Mouse (Mus musculus) Muller cell, postnatal 12 days (primary cell): ENCODE data around the gene Phgr1.

Experiments
- DNase-seq: peaks from one replicate; pipeline ENCODE4 v3.0.0-alpha.2; 2015; ENCODE audit errors: inconsistent ontology term

Gene Phgr1

GRCm38 (mm10) chr2:118779065-118779464 lies 6.5 kb downstream of the Phgr1 start:
- DNase-seq: no peak

GRCm38 (mm10) chr2:118779504-118780480 lies 7.2 kb downstream of the Phgr1 start, which contains the start of gene Disp2:
Gene Disp2 (plus strand): TSS chr2:118779719.
- peak; percentile 95 for DNase-seq

DNA sequence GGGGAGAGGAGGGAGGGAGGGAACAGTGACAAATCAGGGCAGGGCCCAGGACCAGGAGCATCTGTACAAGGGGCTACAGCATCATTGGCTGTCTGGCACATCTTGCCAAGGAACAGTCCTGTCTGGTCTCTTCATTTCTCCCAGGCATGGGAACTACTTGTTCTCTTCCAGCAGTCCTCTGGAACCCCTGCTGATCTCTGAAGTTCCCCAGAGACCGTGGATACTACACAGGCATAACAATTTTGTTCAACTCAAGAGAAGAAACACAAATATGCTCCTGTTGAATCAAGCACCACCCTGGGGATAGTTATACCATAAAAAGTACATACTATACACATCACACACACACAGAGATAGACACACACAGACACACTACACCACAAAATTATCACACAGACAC lies 8.5 kb downstream of the Phgr1 start:
- DNase-seq: no peak

DNA sequence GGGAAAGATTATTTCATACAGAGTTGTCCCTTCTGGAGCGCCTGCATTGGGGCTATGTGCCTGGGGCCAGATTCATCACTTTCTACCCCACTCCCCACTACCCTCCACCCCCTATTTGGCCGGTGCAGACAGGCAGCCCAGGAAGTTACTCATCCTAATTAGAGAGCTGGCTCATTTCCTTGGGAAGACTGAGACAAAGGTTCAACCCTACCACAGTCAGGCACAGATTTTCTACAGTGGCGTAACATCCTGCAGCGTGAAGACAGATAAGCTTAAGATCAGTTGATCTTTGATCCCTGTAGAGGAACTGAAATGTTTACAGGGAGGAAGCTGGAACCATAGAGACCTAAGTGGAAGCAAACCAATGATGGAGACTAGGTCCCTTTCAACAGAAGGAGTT lies 9.7 kb downstream of the Phgr1 start:
- DNase-seq: peak; percentile 50

- DNase-seq: no peak
These were observed 10.5 kb downstream of the Phgr1 start for GRCm38 (mm10) chr2:118783093-118783492.

GRCm38 (mm10) chr2:118783663-118784062 lies 11.1 kb downstream of the Phgr1 start:
- no peak for DNase-seq

DNA sequence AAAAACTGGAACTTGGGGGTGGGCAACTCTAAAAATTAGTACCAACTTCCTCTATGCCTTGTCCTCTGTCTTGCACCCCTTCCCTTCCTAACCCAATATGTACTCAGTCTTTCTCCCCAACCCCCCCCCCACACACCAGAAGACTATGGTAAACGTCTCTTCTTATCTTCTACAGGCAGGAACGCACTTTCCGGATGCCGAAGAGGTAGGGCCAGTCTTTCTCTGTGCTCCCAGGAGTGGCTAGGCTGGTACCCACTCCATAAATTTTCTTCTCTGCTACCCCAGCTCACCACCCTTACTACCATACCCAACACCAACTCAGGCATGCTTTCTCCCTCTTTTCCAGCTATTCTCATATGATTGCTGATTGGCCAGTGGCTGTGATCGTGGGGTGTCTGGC lies 14.0 kb downstream of the Phgr1 start:
- DNase-seq: no peak

GRCm38 (mm10) chr2:118789501-118789900 lies 16.9 kb downstream of the Phgr1 start:
- no peak for DNase-seq

- DNase-seq: no peak
These were observed 17.6 kb downstream of the Phgr1 start for GRCm38 (mm10) chr2:118790221-118790550.

DNA sequence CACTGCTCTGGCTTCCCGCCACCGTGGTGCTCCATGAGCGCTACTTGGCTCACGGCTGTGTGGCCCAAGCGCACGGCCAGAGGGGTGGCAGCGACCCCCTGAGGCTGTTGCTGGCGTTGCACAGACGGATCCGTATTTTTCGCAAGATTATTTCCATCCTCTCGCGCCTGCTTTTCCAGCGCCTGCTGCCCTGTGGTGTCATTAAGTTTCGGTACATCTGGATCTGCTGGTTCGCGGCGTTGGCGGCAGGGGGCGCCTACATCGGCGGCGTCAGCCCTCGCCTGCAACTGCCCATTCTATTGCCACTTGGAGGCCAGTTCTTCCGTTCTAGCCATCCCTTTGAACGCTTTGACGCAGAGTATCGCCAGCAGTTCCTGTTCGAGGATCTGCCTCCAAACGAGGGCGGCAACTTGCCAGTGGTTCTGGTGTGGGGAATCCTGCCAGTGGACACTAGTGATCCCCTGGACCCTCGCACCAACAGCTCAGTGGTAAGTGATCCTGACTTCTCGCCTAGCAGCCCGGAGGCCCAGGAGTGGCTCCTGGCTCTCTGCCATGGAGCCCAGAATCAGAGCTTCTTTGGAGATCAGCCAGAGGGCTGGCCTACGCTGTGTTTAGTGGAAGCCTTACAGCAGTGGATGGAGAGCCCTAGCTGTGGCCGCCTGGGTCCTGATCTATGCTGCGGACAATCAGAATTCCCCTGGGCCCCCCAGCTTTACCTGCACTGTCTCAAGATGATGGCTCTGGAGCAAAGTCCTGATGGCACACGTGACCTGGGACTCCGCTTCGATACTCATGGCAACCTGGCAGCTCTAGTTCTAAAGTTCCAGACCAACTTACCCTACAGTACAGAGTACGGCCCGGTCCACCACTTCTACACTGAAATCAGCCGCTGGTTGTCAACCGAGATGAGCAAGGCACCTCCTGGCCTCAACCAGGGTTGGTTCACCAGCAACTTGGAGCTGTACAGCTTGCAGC lies 18.3 kb downstream of the Phgr1 start:
- DNase-seq: peak; percentile 69

GRCm38 (mm10) chr2:118791591-118792258 lies 19.2 kb downstream of the Phgr1 start:
- no peak for DNase-seq

- no peak for DNase-seq
These were observed 19.7 kb downstream of the Phgr1 start for GRCm38 (mm10) chr2:118792259-118792613.

DNA sequence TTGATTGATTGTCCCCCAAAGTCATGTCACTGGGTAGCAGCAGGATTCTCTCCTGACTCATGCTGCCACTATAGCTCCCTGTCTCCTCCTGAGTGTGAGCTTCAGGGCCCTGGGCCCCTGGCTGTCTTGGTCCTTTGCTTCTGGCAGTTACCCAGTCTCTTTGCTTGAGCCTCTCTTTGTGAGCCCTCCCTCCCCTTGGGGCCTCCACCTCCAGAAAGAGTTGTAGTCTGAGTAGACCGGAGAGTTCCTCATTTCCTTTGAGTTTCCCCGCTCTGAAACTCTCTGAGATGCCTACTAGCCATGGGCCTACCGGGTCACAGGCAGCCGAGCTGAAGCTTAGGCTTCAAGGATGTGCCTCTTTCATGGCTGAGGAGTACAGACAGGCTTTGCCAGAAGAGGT lies 21.1 kb downstream of the Phgr1 start:
- no peak for DNase-seq

- no peak for DNase-seq
These were observed 30.1 kb downstream of the Phgr1 start for GRCm38 (mm10) chr2:118802542-118803118.

DNA sequence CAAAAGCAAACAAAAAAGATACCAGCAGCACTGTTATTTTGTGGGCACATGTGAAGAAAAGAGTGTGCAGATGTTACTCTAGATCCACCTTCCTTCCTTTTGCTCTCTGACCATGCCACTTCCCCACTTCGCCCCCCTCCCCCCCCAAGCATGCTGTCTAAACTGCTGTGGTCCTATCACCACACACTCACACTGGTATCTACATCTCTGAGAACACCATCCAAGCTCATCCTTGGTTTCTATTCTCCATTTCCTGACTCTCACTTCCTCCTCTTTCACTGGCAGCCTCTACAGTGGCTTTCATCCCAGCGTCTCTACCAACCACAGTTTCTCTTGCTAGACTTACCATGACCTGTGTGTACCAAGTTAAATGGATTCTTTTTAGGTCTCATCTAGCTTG lies 31.9 kb downstream of the Phgr1 start:
- DNase-seq: no peak

DNA sequence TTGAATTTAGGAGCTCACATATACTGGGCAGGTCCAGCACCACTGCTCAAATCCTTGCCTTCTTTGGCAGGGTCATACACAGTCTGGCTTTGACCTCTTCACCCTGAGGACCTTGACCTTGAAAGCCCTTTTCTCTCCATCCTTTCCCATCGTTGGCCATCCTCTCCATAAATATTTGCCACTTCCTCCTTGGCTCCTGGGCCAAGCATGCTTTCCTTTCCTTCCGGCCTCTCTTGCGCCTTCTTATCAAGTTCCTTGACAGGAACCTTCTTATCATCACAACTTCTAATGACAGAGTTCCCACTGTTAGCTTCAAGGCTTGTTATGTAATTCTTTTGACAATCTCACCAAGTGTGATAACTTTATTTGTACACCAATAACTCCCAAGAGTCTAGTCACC lies 32.6 kb downstream of the Phgr1 start:
- no peak for DNase-seq

GRCm38 (mm10) chr2:118805756-118806155 lies 33.2 kb downstream of the Phgr1 start:
- no peak for DNase-seq

DNA sequence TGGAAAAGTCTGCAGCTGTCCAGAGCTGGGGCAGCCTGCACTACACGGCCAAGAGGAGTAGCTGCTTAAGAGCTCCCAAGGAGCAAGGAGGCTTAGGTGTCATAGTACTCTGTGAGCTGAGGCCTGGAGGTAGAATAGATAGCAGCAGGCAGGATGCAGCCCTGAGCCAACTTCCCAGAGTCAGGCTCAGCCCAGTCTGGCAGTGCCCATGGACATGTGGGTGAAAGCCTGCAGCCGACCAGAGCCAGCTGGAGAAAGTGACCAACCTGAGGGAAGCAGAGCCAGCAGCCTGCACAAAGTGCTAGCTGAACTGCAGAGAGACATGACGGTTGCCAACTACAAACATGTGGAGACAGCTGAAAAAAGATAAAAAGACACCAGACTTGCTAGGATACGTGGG lies 34.3 kb downstream of the Phgr1 start:
- no peak for DNase-seq

- DNase-seq: no peak
These were observed 38.3 kb downstream of the Phgr1 start for GRCm38 (mm10) chr2:118810861-118811260.

DNA sequence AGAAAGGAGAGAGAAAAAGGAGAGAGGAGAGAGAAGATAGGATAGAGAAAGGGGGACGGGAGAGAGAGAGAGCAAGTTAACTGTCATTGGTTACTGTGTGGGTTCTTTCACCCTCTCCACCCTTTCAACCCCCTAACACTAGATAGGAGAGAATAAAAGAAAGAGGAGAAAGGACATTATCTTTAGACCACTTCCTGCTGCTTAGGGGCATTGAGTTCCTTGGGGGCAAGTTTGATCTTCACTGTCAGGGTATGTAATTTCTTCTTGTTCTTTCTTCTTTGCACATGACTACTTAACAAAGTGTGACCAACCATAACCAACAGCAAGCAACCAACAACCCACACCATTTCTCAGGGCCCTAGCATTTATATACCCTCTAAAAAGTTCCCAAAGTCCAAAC lies 40.2 kb downstream of the Phgr1 start:
- DNase-seq: no peak

DNA sequence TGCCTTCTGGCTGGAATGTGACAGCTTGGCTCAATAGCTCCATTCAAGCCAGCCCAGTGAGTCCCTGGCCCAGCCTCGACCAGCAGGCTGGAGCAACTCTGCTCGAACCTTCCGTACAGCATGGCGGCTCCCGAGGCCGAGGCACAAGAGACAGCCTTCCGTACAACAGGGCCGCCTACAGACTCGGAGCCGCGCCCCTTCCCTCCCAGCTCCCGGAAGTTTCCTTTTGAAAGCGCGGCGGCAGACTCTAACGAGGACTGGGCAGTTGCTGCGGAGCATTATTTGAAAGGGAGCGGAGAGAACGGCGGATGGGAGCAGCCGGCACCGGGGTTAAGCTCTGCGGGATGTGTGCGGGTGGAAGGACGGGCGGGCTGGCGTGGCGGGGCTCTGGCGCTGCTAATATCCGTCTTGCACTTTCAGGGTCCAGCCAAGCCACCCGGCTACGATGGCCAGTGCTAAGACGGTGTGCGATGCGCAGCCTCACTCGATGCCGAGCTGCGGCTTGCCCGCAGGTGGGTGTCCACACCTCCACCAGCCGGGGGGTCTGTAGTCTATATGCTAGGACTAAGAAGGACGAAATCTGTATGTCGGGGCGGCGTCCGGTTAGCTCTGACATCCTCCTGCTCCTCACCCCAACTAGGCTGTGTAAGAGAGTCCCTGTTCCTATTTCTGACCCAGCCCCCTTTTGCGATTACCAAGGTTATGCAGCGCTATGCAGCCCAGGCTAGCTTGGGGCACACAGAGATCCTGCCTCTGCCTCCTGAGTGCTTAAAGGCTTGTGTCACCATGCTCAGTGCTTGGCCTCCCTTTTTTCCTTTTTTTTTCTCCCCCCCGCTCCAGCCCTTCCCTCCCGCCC lies 41.6 kb downstream of the Phgr1 start, which contains the start of gene Knstrn:
Gene Knstrn, plus strand, starts transcription at position 23 of the 856 bp plus-strand sequence.
- DNase-seq: peak; percentile 95
